Comparison of ENCODE assay signal across 18 mouse cellular contexts in the genomic region with DNA sequence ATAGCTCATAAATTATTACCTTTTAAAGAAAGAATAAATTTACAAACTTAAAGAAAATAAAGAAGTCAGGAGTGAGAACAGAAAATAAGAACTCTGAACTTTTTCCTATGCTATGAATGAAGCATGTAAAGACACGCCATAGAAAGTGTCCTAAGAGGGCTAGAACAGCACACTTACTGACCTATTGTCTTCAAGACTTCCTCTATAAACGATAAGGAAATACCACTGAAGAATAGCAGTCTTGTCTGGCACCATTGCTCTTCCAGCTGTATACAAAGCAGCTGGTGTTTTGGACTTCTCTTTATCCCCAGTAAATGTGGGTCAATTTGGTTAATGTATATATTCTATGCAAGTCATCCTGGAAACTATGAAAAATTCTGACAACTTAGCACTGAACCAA.
"Had no signal": no experiment of that assay in that cellular context is flagged by ENCODE, and none has a peak within 500 bp of the region (broad histone marks: within the 10 kb centered on the region; RNA-seq: fewer than 3 reads in every experiment).

No protein-coding gene starts in this region.

- H3K27ac ChIP-seq: midbrain, embryonic 10.5 days; midbrain, embryonic 13.5 days; neural tube, embryonic 13.5 days; neural tube, embryonic 15.5 days had no signal

- H3K4me1 ChIP-seq: midbrain, embryonic 10.5 days; midbrain, embryonic 13.5 days had no signal

- H3K9me3 ChIP-seq: midbrain, embryonic 10.5 days; midbrain, embryonic 13.5 days; neural tube, embryonic 13.5 days; neural tube, embryonic 15.5 days had no signal

- DNase-seq: lung, adult 18-20 months; lung, embryonic 14.5 days; lung, postnatal 4 days; retina, postnatal 1 day; right cerebral cortex, adult 18-20 months; right cerebral cortex, postnatal 25 days; right cerebral cortex, postnatal 4 days; spleen, adult 18-20 months; thymus, adult 18-20 months; thymus, postnatal 14 days; thymus, postnatal 36 days had no signal

- ATAC-seq: lung, postnatal 0 days; midbrain, embryonic 13.5 days; midbrain, embryonic 16.5 days had no signal

- H3K9ac ChIP-seq: lung, embryonic 14.5 days; midbrain, embryonic 13.5 days; neural tube, embryonic 13.5 days; neural tube, embryonic 15.5 days had no signal

- H3K36me3 ChIP-seq: midbrain, embryonic 10.5 days; midbrain, embryonic 13.5 days; neural tube, embryonic 13.5 days; neural tube, embryonic 15.5 days had no signal

- H3K27me3 ChIP-seq: midbrain, embryonic 13.5 days; neural tube, embryonic 13.5 days; neural tube, embryonic 15.5 days had no signal

- H3K4me3 ChIP-seq: midbrain, embryonic 10.5 days; midbrain, embryonic 13.5 days; myocyte; neural tube, embryonic 13.5 days; neural tube, embryonic 15.5 days had no signal

- H3K4me2 ChIP-seq: lung, embryonic 14.5 days; midbrain, embryonic 13.5 days; neural tube, embryonic 13.5 days; neural tube, embryonic 15.5 days had no signal
